Mouse (Mus musculus): ENCODE results near the gene Gab2.

GRCm38 (mm10) chr7:97071512-97071911 lies 9.9 kb upstream of the Gab2 start:
- TF ChIP-seq POLR2A (IDR thresholded peaks at IDR 0.05; ENCODE audit: insufficient read length, low read depth) (no peak), MYOG (IDR thresholded peaks at IDR 0.05; ENCODE audit: control insufficient read depth in 1 of 3, insufficient read depth in 1 of 3, insufficient read length in 2 of 3, low read depth in 2 of 3) (no peak), MYOD1 (IDR thresholded peaks at IDR 0.05; ENCODE audit: control insufficient read depth in 1 of 3, insufficient read length in 2 of 3, low read depth in 2 of 3) (no peak), MAX (IDR thresholded peaks at IDR 0.05; ENCODE audit: low read depth) (no peak)

Measured in myocyte (in vitro differentiated cells).